Mouse (Mus musculus) T-helper 17 cell (primary cell): ENCODE data around the gene Tbc1d24.
"Not testable (repeated sequence)": the region's sequence is repeated elsewhere in the genome, so short reads cannot be mapped to it uniquely, and the experiment has no call there.

Source experiments
- in situ Hi-C, 2 experiments: fragments of 300-600 bp; cut with MboI, MseI; formaldehyde crosslinking; loops; 1 replicate in 1 of 2; 2 replicates in 1 of 2; pipeline ENCODE4 v1.15.1; 2025; ENCODE audit warnings: high pct_unique_total_duplicates in 2 of 2

Tbc1d24 gene

GRCm38 (mm10) chr17:24151382-24151781 lies 54.0 kb downstream of the Tbc1d24 start:
- in situ Hi-C loops: no loop called here

GRCm38 (mm10) chr17:24150824-24151223 lies 54.5 kb downstream of the Tbc1d24 start, which contains the start of gene Pdpk1:
Gene Pdpk1 (minus strand): TSS chr17:24150924.
- in situ Hi-C loops: no loop called here

GRCm38 (mm10) chr17:24149421-24149820 lies 55.9 kb downstream of the Tbc1d24 start:
- in situ Hi-C loops: no loop called here

GRCm38 (mm10) chr17:24142897-24143296 lies 62.5 kb downstream of the Tbc1d24 start:
- in situ Hi-C loops: no loop called here

GRCm38 (mm10) chr17:24141425-24141920 lies 63.9 kb downstream of the Tbc1d24 start:
- in situ Hi-C loops: no loop called here

GRCm38 (mm10) chr17:24140845-24141424 lies 64.4 kb downstream of the Tbc1d24 start:
- in situ Hi-C loops: no loop called here

GRCm38 (mm10) chr17:24139968-24140367 lies 65.4 kb downstream of the Tbc1d24 start:
- in situ Hi-C loops: loop anchor here in 1 of 2 experiments (10.0 kb wide), 1 partner anchor 985 kb away; the partner anchor contains the start of gene Ptx4

- in situ Hi-C loops: loop anchor here in 1 of 2 experiments (10.0 kb wide), 1 partner anchor 986 kb away; the partner anchor contains the start of gene Ptx4
These were observed 66.1 kb downstream of the Tbc1d24 start for GRCm38 (mm10) chr17:24139256-24139655.

GRCm38 (mm10) chr17:24137226-24137880 lies 68.0 kb downstream of the Tbc1d24 start:
- in situ Hi-C loops: loop anchor here in 1 of 2 experiments (10.0 kb wide), 1 partner anchor 987 kb away; the partner anchor contains the start of gene Ptx4

GRCm38 (mm10) chr17:24134062-24134461 lies 71.3 kb downstream of the Tbc1d24 start:
- in situ Hi-C loops: loop anchor here in 1 of 2 experiments (10.0 kb wide), 1 partner anchor 991 kb away; the partner anchor contains the start of gene Ptx4

- in situ Hi-C loops: loop anchor here in 1 of 2 experiments (10.0 kb wide), 1 partner anchor 992 kb away; the partner anchor contains the start of gene Ptx4
These were observed 72.4 kb downstream of the Tbc1d24 start for GRCm38 (mm10) chr17:24132919-24133318.

GRCm38 (mm10) chr17:24131570-24131969 lies 73.8 kb downstream of the Tbc1d24 start:
- in situ Hi-C loops: loop anchor here in 1 of 2 experiments (10.0 kb wide), 1 partner anchor 993 kb away; the partner anchor contains the start of gene Ptx4

GRCm38 (mm10) chr17:24129246-24129645 lies 76.1 kb downstream of the Tbc1d24 start:
- in situ Hi-C loops: not testable (repeated sequence)

- in situ Hi-C loops: no loop called here
These were observed 77.8 kb downstream of the Tbc1d24 start for GRCm38 (mm10) chr17:24127592-24127991.

GRCm38 (mm10) chr17:24126801-24127200 lies 78.6 kb downstream of the Tbc1d24 start:
- in situ Hi-C loops: no loop called here
